Mouse (Mus musculus) bone marrow, adult 2 months (tissue): ENCODE measurements around the gene Lrfn2. TPM values are rescaled to one million over a fixed set of nuclear protein-coding genes. Genes with fewer than 3 reads are reported as not detected.

Source experiments
- H3K27ac ChIP-seq: fragments of 200-500 bp; 2 replicates; pipeline ENCODE4 v1.5.1; 2012; ENCODE audit warnings: low read depth, mild to moderate bottlenecking, control low read depth, inconsistent platforms, low read length; ENCODE audit not compliant: control insufficient read depth, poor library complexity, insufficient read depth
- H3K4me1 ChIP-seq: fragments of 200-500 bp; 2 replicates; pipeline ENCODE4 v1.6.1; 2011; ENCODE audit warnings: low read length; ENCODE audit not compliant: control insufficient read depth, insufficient read depth
- H3K4me3 ChIP-seq: fragments of 200-500 bp; replicated peaks from 2 replicates; pipeline ENCODE3; 2011; ENCODE audit warnings: mild to moderate bottlenecking, low read depth, low read length, control low read depth; ENCODE audit not compliant: control insufficient read depth
- CTCF ChIP-seq: fragments of 200-500 bp; IDR thresholded peaks from 2 replicates; pipeline ENCODE4 v1.5.1; 2011; ENCODE audit warnings: low read length, control low read depth; ENCODE audit not compliant: control insufficient read depth, insufficient read depth
- POLR2A ChIP-seq: fragments of 200-500 bp; IDR thresholded peaks from 2 replicates; pipeline ENCODE4 v1.6.1; 2011; ENCODE audit warnings: low read depth, mild to moderate bottlenecking, control low read depth, low read length, borderline replicate concordance; ENCODE audit not compliant: control insufficient read depth
- WGBS: fragments of 180-500 bp; shearing (Covaris S2); methylation state at CpG from one replicate; pipeline ENCODE4 v1.1.7; 2018; 5-methylcytosine and 5-hydroxymethylcytosine counted together
- polyA plus RNA-seq: library from polyadenylated mRNA; stranded (reverse); fragments of >200 nt; gene quantifications from 2 replicates; pipeline ENCODE4 v1.2.4, GENCODE M21; 2011; ENCODE audit warnings: low replicate concordance; ENCODE audit not compliant: missing spikeins, insufficient read depth, insufficient read length

The Lrfn2 gene
- polyA plus RNA-seq, 1 experiment, result not detected

DNA sequence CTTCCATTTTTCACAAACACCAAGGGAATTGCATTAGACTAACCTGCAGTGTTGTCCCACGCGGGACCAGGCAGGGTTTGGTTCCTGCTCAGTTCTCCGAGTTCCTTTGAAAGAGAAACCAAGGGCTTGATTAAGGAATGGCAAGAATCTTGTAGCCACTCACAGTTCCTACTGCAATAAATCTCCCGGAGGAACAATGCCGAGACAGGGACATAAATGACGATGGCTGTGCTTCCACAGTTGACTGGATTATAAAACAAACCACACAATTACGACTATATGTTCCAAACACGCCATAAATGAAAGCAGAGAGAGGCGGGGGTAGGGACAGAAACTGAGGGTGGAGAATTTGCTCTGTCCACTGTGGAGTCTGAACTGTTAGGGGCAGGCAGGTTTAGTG is 6.8 kb upstream of the Lrfn2 start:
- H3K27ac ChIP-seq, result no peak overlapping the region
- TF ChIP-seq POLR2A (no peak), CTCF (no peak)
- no peak overlapping the region for H3K4me3 ChIP-seq
- H3K4me1 ChIP-seq, result no peaks in the 10 kb centered on the region
- 44% methylated on average over 9 of the region's 9 CpGs for WGBS

DNA sequence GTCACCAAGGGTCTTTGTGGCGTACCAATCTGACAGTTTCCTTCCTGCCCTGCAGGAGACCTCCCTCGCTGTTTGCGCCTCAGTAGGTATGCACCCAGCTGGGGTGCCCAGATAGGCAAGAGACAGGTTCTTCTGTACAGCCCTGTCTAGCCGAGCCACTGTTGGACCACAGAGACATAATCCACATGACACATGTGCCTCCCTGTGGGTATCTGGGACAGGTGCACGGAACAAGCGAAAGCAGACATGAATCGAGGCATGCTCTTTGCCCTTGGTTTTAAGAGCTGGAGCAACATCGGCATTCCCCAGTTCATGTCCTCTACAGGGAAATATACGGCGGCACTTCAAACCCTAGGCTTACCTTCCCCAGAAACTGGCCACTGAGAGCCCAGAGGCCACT is 1.2 kb upstream of the Lrfn2 start:
- Histone ChIP-seq H3K4me3 (no peak overlapping the region), H3K27ac (no peak overlapping the region), H3K4me1 (no peaks in the 10 kb centered on the region)
- TF ChIP-seq CTCF (no peak), POLR2A (no peak)
- WGBS, result 28% methylated on average over 10 of the region's 10 CpGs

- Histone ChIP-seq H3K27ac (no peak overlapping the region), H3K4me3 (no peak overlapping the region), H3K4me1 (no peaks in the 10 kb centered on the region)
- no peak for TF ChIP-seq POLR2A
- TF ChIP-seq CTCF, result no peak
- WGBS, result 6% methylated on average over 26 of the region's 26 CpGs
Measured at GRCm38 (mm10) chr17:48932406-48932906, 277 bp downstream of the Lrfn2 start.

GRCm38 (mm10) chr17:48932916-48933315 is 737 bp downstream of the Lrfn2 start:
- Histone ChIP-seq H3K27ac (no peak overlapping the region), H3K4me3 (no peak overlapping the region), H3K4me1 (no peaks in the 10 kb centered on the region)
- TF ChIP-seq POLR2A (no peak), CTCF (no peak)
- 16% methylated on average over 9 of the region's 9 CpGs for WGBS

DNA sequence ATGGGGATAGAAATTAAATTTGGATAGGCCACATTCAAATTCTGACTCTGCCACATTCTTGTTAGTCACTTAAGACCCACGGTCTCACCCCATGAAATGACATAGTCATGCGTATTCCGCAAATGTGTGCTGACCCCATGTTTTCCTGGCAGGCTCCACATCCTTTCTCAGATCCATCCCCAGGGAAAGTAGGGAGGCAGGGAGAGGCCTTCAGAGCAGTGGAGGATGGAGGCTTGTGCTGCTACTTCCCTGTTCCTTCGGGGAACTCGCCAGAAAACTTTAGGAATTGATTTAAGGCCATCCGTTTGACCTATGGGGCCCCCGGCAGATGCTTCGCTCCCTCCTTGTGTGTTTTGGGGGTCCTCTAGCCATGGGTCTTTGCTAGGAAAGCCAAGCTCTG is 3.0 kb downstream of the Lrfn2 start:
- TF ChIP-seq CTCF (no peak), POLR2A (no peak)
- Histone ChIP-seq H3K27ac (no peak overlapping the region), H3K4me3 (no peak overlapping the region), H3K4me1 (no peaks in the 10 kb centered on the region)
- 79% methylated on average over 8 of the region's 8 CpGs for WGBS

DNA sequence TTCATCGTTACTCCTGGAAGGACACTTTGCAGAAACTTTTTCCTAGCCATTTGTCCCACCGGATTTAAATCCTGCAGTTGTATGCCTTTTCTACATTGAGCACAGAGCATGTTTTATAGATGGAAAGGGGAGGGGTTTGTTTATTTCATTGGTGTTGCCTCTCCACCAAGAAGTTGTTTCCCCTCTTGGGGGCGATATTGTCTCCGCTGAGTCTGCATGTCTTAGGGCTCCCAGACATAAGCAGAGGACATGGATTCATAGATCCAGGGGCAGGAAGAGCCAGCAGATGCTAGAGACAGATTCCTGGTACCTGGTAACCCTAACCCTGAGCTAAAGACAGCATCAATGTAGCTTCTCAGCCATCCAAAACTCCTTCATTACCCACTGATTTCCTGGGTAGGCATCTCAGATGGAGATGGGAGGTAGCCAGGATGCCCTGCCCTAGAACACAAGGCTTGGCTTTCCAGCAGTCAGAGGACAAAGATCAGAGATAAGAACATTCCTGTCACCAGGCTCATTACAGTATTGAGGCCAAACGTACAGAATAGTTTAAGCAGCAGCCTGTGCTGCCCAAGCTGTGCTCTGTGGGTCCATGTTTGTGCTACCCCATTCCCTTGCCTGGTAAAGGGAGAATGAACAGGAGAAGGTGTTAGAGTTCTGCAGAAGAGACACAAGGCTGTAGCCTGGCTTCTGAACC is 4.4 kb downstream of the Lrfn2 start:
- no peak overlapping the region for H3K4me3 ChIP-seq
- no peak overlapping the region for H3K27ac ChIP-seq
- no peaks in the 10 kb centered on the region for H3K4me1 ChIP-seq
- TF ChIP-seq POLR2A (no peak), CTCF (no peak)
- WGBS, result 56% methylated on average over 5 of the region's 5 CpGs

GRCm38 (mm10) chr17:48938711-48939220 is 6.6 kb downstream of the Lrfn2 start:
- 44% methylated on average over 7 of the region's 7 CpGs for WGBS
- Histone ChIP-seq H3K27ac (no peak overlapping the region), H3K4me1 (no peaks in the 10 kb centered on the region), H3K4me3 (no peak overlapping the region)
- TF ChIP-seq POLR2A (no peak), CTCF (no peak)

DNA sequence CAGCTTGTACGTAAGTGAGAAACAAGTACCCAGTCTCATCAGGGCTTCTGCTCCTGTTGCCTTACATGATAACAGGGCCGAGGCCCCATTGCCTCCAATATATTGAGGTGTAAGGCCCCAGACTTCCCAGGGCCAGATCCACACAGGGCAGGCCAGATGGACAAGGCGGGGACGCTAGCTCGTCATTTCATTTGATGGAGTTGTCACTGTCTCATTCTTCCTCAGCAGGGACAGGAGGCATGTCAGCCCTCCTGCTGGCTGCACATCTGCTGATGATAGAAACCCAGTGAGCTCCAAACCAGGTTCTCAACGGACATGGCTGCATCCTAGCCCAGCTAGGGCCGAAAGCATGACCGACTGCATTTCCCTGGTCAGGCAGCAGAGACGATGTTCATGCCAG is 14.1 kb downstream of the Lrfn2 start:
- Histone ChIP-seq H3K4me1 (no peaks in the 10 kb centered on the region), H3K27ac (no peak overlapping the region), H3K4me3 (no peak overlapping the region)
- no peak for TF ChIP-seq POLR2A
- no peak for TF ChIP-seq CTCF
- WGBS, result 78% methylated on average over 9 of the region's 9 CpGs
